Mouse (Mus musculus) 3134 (cell line): ENCODE measurements at regions not wholly inside any gene's neighbourhood (a gene's known extent, or its start where the extent isn't known, plus 50 kb on each side); places are given as distances from the start of the nearest gene placed in this dataset.

Experiments
- DNase-seq: peaks from one replicate; pipeline ENCODE4 v3.0.0-alpha.2; 2011; ENCODE audit warnings: low spot score; ENCODE audit not compliant: insufficient read length; ENCODE audit errors: extremely low read depth

DNA sequence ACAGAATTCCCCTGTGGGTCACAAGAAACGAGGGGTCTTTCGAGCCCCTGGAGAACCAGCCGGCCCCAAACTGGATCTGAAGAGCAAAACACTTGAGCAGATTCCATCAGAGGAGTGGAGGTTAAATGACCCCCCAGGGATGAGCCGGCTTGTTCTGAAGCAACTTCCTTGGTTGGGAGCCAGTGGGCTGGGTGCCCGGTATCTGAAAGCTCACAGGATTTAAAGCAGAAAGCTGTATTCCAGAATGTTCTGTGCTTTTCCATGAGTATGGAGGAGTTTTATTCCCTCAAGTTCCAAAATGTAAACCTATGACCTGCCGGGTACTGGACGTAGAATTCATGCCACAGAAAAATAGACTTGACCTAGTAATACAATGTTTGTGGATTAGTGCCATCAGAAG is 117.7 kb upstream of the Prickle1 start:
- DNase-seq = no peak

DNA sequence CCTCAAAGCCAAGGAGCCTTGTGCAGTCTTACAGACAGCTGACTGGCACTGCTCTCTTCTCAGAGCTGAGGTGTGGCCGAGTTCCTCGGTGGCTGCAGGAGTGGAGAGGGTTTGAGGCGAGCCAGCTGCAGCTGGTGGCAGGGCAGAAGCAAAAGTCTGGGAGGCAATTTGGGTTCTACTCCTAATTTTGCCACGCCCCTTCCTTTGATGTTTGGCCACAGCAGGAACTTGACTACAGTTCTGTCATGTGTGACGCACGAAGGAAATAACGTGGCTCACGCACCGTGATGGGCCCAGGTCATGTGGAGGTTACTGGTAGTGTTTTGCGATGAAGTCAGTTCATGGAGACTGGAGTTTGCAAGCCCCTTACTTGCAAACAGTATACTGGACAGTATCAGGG is 116.9 kb upstream of the Prickle1 start:
- DNase-seq = no peak

DNA sequence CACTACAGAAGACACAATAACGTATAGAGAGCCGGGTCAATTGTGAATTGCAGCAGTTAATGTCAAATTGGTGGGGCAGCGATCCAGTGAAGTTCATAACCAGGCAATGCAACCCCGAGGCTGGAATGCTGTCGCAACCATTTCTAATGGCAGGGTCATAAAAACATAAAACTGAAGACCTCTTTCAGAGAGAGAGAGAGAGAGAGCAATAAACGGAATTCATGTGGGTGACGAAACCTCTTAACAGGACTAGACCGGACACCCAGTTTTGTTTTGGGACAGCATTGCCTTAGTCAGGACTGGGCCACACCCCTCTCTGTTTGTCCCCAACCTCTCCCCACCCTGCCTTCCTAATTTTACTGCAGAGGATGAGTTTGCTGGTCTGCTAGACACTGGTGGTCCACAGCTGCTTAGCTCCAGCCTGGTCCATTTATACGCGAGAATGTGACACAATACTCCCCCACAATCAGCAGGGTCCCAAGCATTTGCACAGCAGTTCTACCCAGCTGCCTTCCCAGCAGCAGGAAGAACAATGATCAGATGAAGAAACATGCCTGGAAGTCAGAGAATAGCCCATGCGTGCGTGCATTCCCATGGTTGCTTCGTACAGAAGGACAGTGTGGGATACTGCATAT is 115.6 kb upstream of the Prickle1 start:
- no peak for DNase-seq

DNA sequence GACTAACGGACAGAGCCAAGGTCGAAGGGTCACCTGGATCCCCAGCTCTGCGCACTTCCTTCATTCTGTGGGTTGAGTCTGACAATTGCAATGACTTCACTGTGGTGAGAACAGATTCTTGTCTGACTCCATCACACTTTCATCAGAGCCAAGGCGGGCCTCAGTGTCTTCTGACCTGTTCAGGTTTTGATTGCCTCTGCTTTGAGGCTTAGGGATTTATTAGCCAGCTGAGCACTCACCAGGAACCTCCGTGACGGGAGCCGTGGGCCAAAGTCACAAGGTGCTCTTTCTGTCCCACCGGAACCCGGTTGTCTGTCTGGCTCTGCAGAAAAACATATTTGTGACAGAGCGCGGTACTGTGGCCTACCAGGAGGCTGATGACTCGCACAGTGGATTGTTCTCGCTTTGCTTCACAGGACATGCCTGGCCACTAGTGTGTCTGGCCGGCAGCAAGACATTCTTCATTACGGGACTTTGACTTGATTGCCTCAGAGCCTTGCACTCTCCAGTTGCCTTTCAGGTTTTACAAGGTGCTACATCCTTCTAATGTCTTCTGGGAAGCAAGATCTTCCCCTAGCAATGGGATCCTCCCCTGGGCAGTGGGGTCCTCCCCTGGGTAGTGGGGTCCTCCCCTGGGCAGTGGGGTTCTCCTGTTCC is 114.9 kb upstream of the Prickle1 start:
- DNase-seq = no peak

DNA sequence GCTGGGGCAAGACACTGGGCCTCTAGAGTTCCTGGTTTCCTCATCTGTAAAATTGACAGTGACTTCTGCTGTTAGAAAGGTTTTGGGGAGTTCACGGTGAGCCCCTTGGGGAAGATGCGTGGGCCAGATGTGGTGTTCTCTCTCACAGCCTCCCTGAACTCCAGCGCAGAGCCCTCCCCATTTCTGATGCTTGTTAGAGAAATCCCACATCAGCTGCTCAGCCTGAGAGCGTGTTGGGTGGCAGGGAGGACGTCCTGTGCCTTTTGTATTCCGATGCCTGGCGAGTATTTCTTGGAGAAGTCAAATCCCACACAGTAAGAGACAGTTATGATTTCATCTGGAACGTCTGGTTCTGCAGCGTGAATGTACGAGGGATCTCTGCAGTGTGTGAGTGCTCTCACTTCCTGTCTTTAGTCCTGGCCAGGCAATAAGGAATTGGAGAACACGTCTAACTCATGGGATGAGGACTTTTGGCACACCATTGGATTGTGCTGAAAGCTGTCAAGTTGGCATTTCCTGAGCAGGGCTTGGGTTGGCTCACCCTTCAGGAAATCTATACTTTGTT is 110.8 kb upstream of the Prickle1 start:
- no peak for DNase-seq

DNA sequence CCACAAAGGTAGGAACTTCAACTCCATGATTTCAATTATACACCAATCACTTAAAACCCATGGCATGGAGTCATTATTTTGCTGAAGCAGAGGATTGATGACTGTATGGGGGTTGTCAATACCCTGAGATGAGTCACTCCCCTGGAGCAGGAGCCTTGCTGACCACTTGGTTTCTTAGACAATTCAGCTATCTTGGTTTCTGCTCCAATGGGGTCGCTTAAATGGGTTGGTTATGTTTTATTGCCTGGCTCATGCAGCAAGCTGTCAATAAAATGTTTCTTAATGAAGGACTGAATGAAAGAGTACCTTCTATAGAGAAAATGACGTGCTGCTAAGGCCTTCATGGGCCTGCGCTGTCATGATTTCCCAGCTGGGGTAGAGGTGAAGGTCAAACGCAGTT is 110.0 kb upstream of the Prickle1 start:
- no peak for DNase-seq

DNA sequence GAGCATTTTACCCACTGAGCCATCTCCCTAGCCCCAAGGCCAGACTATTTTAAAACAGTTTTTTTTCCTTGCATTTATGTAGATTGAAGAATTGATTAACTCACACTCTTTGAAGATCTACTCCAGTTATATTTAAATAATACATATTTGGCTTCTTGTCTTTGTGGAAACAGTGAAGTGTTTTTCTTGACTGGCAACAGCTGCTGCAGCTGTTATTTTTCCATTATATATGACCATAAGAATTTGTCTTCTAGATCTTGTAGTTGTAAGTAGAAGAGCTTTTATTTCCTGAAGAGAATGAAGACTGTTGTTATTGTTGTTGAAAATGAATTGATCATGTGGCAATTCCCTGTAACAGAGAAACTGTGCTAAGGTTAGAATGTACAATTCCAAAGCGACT is 109.4 kb upstream of the Prickle1 start:
- DNase-seq = no peak

DNA sequence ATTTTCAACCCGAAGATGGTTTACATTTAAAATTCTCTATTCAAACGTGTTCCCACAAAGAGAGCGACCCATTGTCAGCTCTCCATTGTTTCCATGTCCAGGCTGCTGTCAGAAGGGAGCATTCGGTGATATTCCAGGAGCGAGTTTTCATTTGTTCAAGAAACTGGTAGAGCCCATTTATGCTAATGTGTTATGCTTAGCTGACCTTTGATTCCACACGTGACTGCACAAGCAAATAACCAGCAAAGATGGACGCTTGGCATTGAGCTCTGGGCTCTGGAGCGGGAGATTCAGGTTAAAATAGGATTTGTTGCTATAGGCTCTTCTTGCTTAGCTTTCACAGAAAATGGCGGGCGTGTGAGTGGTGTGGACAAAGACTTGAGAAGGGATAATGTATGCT is 105.3 kb upstream of the Prickle1 start:
- DNase-seq = no peak

DNA sequence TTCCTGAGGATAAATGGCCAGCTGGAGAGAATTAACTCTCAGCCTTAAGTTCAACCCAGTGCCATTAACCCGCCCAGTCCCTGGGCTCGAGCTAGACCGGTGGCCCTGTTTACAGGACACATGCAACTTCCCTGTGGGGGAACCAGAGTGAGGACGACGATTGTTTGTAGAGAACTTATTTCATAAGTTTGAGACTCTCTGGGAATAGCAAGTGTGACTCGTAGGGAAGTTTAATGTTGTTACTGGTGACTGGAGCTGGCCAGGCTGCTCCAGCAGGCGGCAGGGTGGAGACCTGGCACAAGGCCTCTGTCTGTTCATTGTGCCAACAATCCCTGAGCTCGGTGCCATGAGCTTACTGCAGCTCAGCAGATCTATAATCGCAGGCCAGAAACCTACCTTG is 104.3 kb upstream of the Prickle1 start:
- DNase-seq = peak; percentile 53

DNA sequence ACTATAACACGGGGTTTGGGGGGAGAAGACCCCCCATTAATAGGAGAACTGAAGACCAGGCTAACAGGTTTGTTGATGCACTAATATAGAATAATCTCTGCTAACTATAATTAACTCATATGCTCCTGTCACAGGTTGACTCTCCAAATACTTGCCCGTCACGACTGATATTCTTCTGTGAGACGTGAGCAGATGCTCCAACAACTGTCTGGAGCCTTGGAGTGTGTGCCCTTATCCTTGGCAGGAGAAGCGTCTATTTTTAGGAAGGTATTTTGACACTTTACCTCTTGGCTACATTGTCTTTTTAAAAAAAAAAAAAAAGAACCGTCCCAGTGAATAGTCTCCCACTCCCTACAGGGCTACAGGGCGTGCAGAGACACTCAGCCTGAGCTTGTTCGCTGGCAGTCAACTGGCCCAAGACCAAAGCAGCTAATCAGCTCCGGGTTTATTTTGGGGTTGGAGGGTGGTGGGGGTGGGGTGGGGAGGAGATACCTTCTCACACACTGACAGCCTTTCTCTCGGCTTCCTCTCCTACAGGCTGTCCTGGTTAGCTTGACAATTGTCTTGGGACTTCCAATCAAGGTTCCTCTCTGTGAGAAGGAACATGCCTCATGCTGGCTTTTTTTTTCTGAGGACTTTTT is 102.6 kb upstream of the Prickle1 start:
- DNase-seq = no peak

DNA sequence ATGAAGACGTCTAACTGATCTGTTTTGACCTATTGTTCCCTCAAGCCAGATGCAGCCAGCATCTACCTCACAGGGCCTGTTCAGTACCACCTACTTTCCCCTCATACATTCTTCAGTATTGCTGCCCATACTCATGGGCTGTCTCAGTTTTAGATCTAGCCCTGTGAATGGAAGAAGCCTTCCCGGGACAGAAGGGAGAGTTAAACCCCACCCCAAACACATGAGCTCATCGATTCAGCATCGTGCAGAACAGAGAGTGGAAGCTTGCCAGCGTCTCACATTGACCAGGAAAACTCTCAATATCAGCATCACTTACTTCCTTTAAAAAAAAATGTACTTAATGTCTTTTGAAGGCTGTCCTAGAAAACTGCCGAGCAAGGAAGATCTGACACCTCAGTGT is 95.0 kb upstream of the Prickle1 start:
- no peak for DNase-seq

DNA sequence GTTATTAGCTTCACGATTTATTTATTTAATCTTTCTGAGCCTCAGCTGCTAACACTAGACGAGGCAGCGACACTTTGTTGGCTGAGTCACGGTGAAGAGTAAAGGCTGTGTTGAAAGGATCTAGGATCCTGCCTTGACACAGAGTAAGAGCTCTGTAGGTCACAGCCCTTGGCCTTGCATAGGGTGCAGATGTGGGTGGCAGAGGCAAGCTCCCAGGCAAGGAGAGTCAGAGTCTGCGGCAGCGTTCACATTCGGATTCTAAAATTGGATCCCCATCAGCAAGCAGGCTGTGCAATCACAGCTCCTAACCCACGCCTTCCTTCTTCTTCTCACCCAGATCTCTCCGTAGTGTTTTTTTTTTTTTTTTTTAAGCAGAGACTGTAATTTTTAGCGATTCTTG is 94.3 kb upstream of the Prickle1 start:
- DNase-seq = no peak

DNA sequence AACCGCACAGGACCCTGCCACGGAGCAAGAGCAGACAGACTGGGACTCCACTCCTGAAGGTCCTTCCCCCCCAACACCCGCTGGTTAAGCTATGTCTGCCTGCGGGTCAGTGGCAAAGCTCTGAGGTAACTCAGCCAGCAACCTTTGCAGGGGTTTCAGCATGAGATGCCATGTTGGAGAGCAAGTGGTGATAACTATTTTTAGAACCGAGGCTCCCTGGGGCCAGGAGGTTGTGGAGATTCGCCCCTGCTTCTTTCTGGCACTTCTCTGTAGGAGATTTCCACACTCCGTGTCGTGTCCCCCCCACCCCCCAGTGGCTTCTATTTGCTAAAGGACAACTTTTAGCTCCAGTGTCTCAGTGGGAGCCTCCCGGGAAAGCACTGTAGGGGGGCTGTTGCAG is 90.7 kb upstream of the Prickle1 start:
- DNase-seq = no peak

DNA sequence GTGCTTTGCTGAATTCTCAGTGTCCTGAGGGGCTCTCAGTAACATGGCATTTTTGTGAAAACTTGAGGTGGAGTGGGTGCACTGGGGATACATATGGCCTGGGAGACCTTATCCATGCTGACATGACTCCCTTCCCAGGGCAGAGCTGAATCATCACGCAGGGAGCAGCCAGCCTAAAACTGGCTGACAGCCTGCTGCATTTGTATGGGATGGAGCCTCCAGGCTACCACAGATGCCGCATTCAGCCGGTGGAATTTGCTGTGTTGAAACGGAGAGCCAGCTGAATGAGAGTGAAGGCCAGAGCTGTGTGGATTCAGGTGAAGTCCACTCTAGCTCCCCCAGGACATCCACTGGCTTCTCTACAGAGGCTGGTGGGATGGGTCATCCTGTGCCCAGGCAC is 85.9 kb upstream of the Prickle1 start:
- peak; percentile 28 for DNase-seq

DNA sequence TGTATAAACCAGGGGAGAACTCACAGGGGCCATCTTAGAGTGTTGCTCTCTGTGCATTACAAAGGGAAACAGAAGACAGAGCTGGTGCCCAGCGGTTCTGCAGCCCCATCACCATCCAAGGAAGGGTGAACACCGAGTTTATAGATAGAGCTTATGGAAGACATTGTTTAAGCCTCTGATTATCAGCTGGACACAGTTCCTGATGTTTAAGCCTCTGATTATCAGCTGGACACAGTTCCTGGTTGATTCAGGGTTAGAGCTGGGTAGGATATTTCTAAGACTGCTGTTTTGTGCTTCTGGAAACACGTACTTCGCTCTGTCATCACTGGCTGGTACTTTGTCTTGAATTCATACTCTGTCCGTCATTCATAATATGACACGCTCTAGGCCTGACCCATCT is 79.9 kb upstream of the Prickle1 start:
- no peak for DNase-seq

DNA sequence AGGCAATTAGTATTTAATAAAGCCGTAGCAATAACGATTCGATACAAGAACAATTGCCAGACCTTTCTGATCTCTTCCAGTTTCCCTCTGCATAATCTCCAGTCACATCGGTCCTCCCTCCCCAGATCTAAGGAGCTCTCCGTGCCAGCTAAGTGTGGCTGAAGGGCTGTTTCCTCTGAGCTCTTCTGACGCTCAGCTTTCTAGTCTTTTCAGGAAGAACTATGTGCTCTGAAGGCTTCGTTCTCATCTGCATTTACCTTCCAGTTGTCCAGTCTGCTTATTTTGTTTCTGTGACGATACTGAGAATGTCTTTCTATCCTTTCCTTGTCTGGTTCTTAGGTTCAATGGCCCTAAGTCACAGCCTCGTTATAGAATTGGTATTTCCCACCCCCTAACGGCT is 78.3 kb upstream of the Prickle1 start:
- no peak for DNase-seq

DNA sequence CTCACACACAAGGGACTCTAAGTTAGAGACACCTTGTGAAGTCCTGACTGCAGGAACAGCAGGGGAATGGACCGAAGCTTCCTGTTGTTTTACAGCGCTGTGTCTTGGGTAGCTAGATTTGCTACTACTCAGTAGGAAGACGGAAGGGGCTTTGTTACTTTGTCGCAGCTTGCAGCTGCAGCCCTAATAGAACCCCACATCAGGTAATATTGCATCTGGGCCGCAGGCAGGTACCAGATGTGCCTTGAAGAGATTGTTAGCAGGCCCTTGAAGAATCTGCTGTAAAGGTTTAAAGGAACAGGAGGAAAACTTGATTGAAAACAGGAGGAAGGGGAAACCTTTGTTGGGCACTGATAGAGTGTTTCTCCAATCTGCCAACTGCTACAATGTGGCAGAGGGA is 68.2 kb upstream of the Prickle1 start:
- no peak for DNase-seq

DNA sequence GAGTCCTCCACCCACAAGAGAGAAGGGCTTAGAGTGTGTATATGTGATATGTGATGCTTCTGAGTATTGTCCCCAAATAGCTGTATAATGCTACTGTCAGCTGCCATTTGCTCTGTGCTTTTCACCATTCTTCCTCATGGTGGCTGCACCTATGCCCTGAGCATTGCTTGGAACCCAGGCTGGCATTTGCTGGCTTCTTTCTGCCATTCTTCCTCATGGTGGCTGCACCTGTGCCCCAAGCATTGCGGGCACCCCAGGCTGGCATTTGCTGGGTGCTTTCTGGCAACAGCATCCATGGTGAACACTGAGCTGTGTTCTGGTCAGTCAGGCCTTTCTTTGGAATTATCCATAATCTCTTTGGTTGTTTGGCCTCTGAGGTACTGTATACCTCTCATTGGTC is 66.9 kb upstream of the Prickle1 start:
- DNase-seq = no peak

DNA sequence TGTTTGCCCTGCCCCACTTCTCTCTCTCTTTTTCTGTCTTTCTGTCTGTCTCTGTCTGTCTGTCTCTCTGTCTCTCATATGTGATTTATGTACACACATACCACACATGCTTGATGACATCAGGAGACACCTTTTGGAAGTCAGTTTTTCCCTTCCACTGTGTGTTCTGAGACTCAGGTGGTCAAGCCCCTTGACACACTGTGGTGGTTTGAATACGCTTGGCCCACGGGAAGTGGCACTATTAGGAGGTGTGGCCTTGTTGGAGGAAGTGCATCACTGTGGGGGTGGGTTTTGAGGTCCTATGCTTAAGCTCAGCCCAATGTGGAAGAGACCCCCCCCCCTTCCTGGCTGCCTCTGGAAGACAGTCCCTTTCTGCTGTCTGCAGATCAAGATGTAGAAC is 66.1 kb upstream of the Prickle1 start:
- DNase-seq = no peak

DNA sequence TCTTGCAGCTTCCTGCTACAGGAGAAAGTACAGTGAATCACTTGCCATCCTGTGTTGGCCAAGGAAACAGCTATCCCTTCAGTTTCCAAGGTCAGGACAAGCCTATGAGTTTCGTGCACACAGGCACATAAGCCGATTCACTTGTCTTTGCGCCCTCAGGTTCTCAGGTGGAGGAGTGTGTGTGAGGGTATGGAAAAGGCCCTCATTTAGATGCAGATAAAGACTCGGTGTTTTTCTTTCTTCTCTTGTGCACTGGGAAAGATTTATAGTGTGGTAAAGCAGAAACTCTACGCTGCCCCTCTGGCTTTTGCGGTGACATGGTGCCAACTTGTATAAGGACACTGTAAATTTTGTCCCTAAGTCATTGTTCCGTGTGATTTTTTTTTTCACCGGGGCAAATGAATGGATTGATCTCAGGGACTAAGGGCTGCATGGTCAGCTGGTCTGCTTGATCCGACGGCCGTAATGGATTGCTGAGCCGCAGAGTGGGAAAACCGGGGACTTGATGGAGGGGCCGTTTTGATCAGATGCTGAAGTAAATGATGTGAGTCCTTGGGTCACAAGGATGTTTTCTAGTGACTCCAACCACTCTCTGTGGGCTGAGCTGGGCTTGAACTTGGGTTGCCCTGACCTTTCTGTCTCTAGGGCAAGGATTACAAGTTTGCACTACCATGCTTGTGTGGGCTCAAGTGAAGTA is 65.4 kb upstream of the Prickle1 start:
- DNase-seq = no peak

DNA sequence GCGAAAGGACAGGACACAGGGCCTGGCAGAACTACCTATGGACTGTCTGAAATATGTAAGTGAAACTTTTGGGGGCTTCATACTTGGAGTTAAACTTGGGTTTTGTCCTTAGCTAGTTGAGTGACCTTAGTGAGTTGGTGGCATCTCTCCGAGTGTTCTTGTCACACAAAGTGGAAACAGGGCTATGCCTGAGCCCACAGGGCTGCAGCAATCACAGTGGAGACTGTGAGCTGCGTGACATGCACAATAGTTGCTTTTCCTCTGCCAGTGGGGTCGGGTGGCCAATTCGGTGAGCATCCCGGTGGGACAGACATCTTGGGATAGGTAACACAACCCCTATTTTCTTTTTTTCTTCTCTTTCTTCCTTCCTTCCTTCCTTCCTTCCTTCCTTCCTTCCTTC is 61.5 kb upstream of the Prickle1 start:
- peak; percentile 25 for DNase-seq
